Mouse (Mus musculus) heart, embryonic 13.5 days (tissue): ENCODE measurements around the gene Cbfb. TPM values are rescaled to one million over a fixed set of nuclear protein-coding genes. Genes with fewer than 3 reads are reported as not detected.

ENCODE experiments used
- ATAC-seq: fragments of 200-750 bp; cut with Nextera tagmentation; 2 replicates; pipeline ENCODE4 v1.8.0; 2017; ENCODE audit warnings: moderate TSS enrichment; ENCODE audit not compliant: insufficient number of reproducible peaks, low FRiP score, low TSS enrichment; ENCODE audit errors: extremely low read depth
- H3K27ac ChIP-seq: fragments of 300-500 bp; sonication (generic); replicated peaks from 2 replicates; pipeline ENCODE4 v1.5.1; 2015; ENCODE audit warnings: moderate library complexity, mild to moderate bottlenecking, inconsistent platforms
- H3K27me3 ChIP-seq: fragments of 300-500 bp; sonication (generic); replicated peaks from 2 replicates; pipeline ENCODE4 v1.6.1; 2015; ENCODE audit warnings: mild to moderate bottlenecking, inconsistent platforms
- H3K36me3 ChIP-seq: fragments of 300-500 bp; sonication (generic); 2 replicates; pipeline ENCODE4 v1.6.1; 2015; ENCODE audit warnings: mild to moderate bottlenecking, inconsistent platforms
- H3K4me1 ChIP-seq: fragments of 300-500 bp; sonication (generic); 2 replicates; pipeline ENCODE4 v1.6.1; 2015; ENCODE audit warnings: inconsistent platforms
- H3K4me2 ChIP-seq: fragments of 300-500 bp; sonication (generic); 2 replicates; pipeline ENCODE4 v1.6.1; 2015; ENCODE audit warnings: inconsistent platforms, mild to moderate bottlenecking, moderate library complexity
- H3K4me3 ChIP-seq: fragments of 300-500 bp; sonication (generic); 2 replicates; pipeline ENCODE4 v1.5.1; 2015; ENCODE audit warnings: moderate library complexity, mild to moderate bottlenecking, inconsistent platforms
- H3K9ac ChIP-seq: fragments of 300-500 bp; sonication (generic); 2 replicates; pipeline ENCODE4 v1.6.1; 2015; ENCODE audit warnings: inconsistent platforms, mild to moderate bottlenecking, moderate library complexity
- H3K9me3 ChIP-seq: fragments of 300-500 bp; sonication (generic); 2 replicates; pipeline ENCODE4 v1.6.1; 2016; ENCODE audit warnings: inconsistent platforms
- WGBS: fragments of 180-500 bp; shearing (Covaris S2); methylation state at CpG from one replicate; pipeline ENCODE4 v1.1.7; 2015; ENCODE audit warnings: mixed read lengths; 5-methylcytosine and 5-hydroxymethylcytosine counted together
- polyA plus RNA-seq: library from polyadenylated mRNA; unstranded; fragments of >200 nt; fragmentation: Nextera tagmentation; extraction: Ambion mirVana; gene quantifications from 2 replicates; pipeline ENCODE4 v1.2.1, GENCODE M21; 2015

The Cbfb gene
- 39.4 and 43.0 TPM in 2 replicates for polyA plus RNA-seq

- Histone ChIP-seq H3K9me3 (no peaks in the 10 kb centered on the region), H3K36me3 (peaks cover 8% of the 10 kb centered on the region), H3K4me2 (peak within 1 kb of the TSS; percentile 78), H3K4me3 (peak within 1 kb of the TSS; percentile 93), H3K27ac (peak within 1 kb of the TSS; percentile 99), H3K4me1 (peaks cover 24% of the 10 kb centered on the region), H3K27me3 (no peaks in the 10 kb centered on the region), H3K9ac (peak within 1 kb of the TSS; percentile 99)
- peak; percentile 76 for ATAC-seq
- WGBS: under 1% methylated on average over 73 of the region's 86 CpGs
These were observed at the start of gene Cbfb for GRCm38 (mm10) chr8:105170381-105171115. Gene Cbfb (plus strand): TSS chr8:105170674.

- 71% methylated on average over 9 of the region's 9 CpGs for WGBS
- 0 out of 2 replicates have a peak, but pooled peaks cover 2% of the 10 kb centered on the region for H3K9me3 ChIP-seq
These were observed 40.6 kb upstream of the Cbfb start for GRCm38 (mm10) chr8:105129864-105130263.

GRCm38 (mm10) chr8:105131509-105131908, 39.0 kb upstream of the Cbfb start, which contains the start of gene Ces4a:
Gene Ces4a (plus strand): TSS chr8:105131800.
- no peak for ATAC-seq
- H3K4me3 ChIP-seq: no peak within 1 kb of the TSS

More at GRCm38 (mm10) chr8:105129864-105130263, 40.6 kb upstream of the Cbfb start:
- H3K4me1 ChIP-seq: no peaks in the 10 kb centered on the region
- no peaks in the 10 kb centered on the region for H3K27me3 ChIP-seq
- ATAC-seq: no peak
- H3K4me2 ChIP-seq: no peak overlapping the region
- no peak overlapping the region for H3K4me3 ChIP-seq
- no peak overlapping the region for H3K27ac ChIP-seq
- H3K36me3 ChIP-seq: no peaks in the 10 kb centered on the region
- no peak overlapping the region for H3K9ac ChIP-seq

GRCm38 (mm10) chr8:105138423-105138822, 32.1 kb upstream of the Cbfb start:
- no peak overlapping the region for H3K4me2 ChIP-seq
- ATAC-seq: no peak
- H3K9me3 ChIP-seq: no peaks in the 10 kb centered on the region
- no peak overlapping the region for H3K9ac ChIP-seq
- WGBS: 24% methylated on average over 4 of the region's 4 CpGs
- no peaks in the 10 kb centered on the region for H3K36me3 ChIP-seq
- H3K27ac ChIP-seq: no peak overlapping the region
- peaks cover 15% of the 10 kb centered on the region; the same call in 1 of the 2 replicates for H3K27me3 ChIP-seq
- H3K4me1 ChIP-seq: peaks cover 6% of the 10 kb centered on the region
- H3K4me3 ChIP-seq: no peak overlapping the region

More at GRCm38 (mm10) chr8:105131509-105131908, 39.0 kb upstream of the Cbfb start, which contains the start of gene Ces4a:
- Histone ChIP-seq H3K27me3 (no peaks in the 10 kb centered on the region), H3K9me3 (no peaks in the 10 kb centered on the region), H3K27ac (no peak within 1 kb of the TSS), H3K4me1 (no peaks in the 10 kb centered on the region), H3K36me3 (no peaks in the 10 kb centered on the region), H3K4me2 (no peak within 1 kb of the TSS), H3K9ac (no peak within 1 kb of the TSS)
- WGBS: 74% methylated on average over 5 of the region's 5 CpGs

- H3K4me1 ChIP-seq: peaks cover 6% of the 10 kb centered on the region
- H3K36me3 ChIP-seq: no peaks in the 10 kb centered on the region
- H3K4me2 ChIP-seq: peak overlapping the region; percentile 48
- ATAC-seq: no peak
- H3K9me3 ChIP-seq: no peaks in the 10 kb centered on the region
- peaks cover 20% of the 10 kb centered on the region for H3K27me3 ChIP-seq
- no peak overlapping the region; the same call in 1 of the 2 replicates for H3K4me3 ChIP-seq
- WGBS: 23% methylated on average over 19 of the region's 19 CpGs
- no peak overlapping the region for H3K27ac ChIP-seq
- 0 out of 2 replicates have a peak overlapping the region, but pooled peaks have one; percentile 6 for H3K9ac ChIP-seq
These were observed 28.1 kb upstream of the Cbfb start for GRCm38 (mm10) chr8:105142395-105142794.

- Histone ChIP-seq H3K27me3 (peaks cover 35% of the 10 kb centered on the region), H3K9ac (no peak overlapping the region), H3K9me3 (no peaks in the 10 kb centered on the region), H3K4me3 (no peak overlapping the region), H3K4me1 (peaks cover 12% of the 10 kb centered on the region), H3K36me3 (no peaks in the 10 kb centered on the region), H3K27ac (no peak overlapping the region), H3K4me2 (no peak overlapping the region)
- ATAC-seq: no peak
- WGBS: 58% methylated on average over 4 of the region's 4 CpGs
These were observed 18.8 kb upstream of the Cbfb start for GRCm38 (mm10) chr8:105151654-105152053.

GRCm38 (mm10) chr8:105152623-105153398, 17.7 kb upstream of the Cbfb start:
- WGBS: 3% methylated on average over 27 of the region's 27 CpGs
- Histone ChIP-seq H3K4me3 (peak overlapping the region; percentile 52), H3K27me3 (peaks cover 30% of the 10 kb centered on the region), H3K4me2 (peak overlapping the region; percentile 80), H3K9ac (peak overlapping the region; percentile 77), H3K9me3 (no peaks in the 10 kb centered on the region), H3K27ac (0 out of 2 replicates have a peak overlapping the region, but pooled peaks have one; percentile 28), H3K36me3 (no peaks in the 10 kb centered on the region), H3K4me1 (peaks cover 12% of the 10 kb centered on the region)
- ATAC-seq: peak; percentile 52

GRCm38 (mm10) chr8:105154316-105154715, 16.2 kb upstream of the Cbfb start:
- H3K9ac ChIP-seq: no peak overlapping the region
- no peak overlapping the region for H3K4me3 ChIP-seq
- H3K36me3 ChIP-seq: no peaks in the 10 kb centered on the region
- peaks cover 12% of the 10 kb centered on the region for H3K4me1 ChIP-seq
- H3K9me3 ChIP-seq: no peaks in the 10 kb centered on the region
- 85% methylated on average over 5 of the region's 5 CpGs for WGBS
- no peak overlapping the region for H3K27ac ChIP-seq
- no peak for ATAC-seq
- no peak overlapping the region for H3K4me2 ChIP-seq
- peaks cover 30% of the 10 kb centered on the region for H3K27me3 ChIP-seq

- 76% methylated on average over 6 of the region's 6 CpGs for WGBS
- no peak for ATAC-seq
- no peak overlapping the region for H3K4me3 ChIP-seq
- no peak overlapping the region for H3K27ac ChIP-seq
- H3K4me1 ChIP-seq: peaks cover 12% of the 10 kb centered on the region
- no peak overlapping the region for H3K4me2 ChIP-seq
- no peaks in the 10 kb centered on the region for H3K9me3 ChIP-seq
- H3K27me3 ChIP-seq: peaks cover 27% of the 10 kb centered on the region
- H3K9ac ChIP-seq: no peak overlapping the region
- no peaks in the 10 kb centered on the region for H3K36me3 ChIP-seq
These were observed 15.3 kb upstream of the Cbfb start for GRCm38 (mm10) chr8:105155091-105155745.

- Histone ChIP-seq H3K4me1 (peaks cover 11% of the 10 kb centered on the region), H3K27me3 (peaks cover 15% of the 10 kb centered on the region), H3K4me3 (no peak overlapping the region), H3K9me3 (no peaks in the 10 kb centered on the region), H3K36me3 (no peaks in the 10 kb centered on the region), H3K4me2 (no peak overlapping the region), H3K27ac (no peak overlapping the region), H3K9ac (no peak overlapping the region)
- 48% methylated on average over 10 of the region's 10 CpGs for WGBS
- ATAC-seq: no peak
These were observed 12.9 kb upstream of the Cbfb start for GRCm38 (mm10) chr8:105157555-105157954.

- no peaks in the 10 kb centered on the region for H3K9me3 ChIP-seq
- H3K27ac ChIP-seq: no peak overlapping the region
- no peak overlapping the region for H3K4me3 ChIP-seq
- WGBS: 58% methylated on average over 3 of the region's 3 CpGs
- peaks cover 13% of the 10 kb centered on the region for H3K27me3 ChIP-seq
- peaks cover 5% of the 10 kb centered on the region for H3K4me1 ChIP-seq
- no peak for ATAC-seq
- H3K36me3 ChIP-seq: no peaks in the 10 kb centered on the region
- H3K4me2 ChIP-seq: no peak overlapping the region
- no peak overlapping the region for H3K9ac ChIP-seq
These were observed 12.4 kb upstream of the Cbfb start for GRCm38 (mm10) chr8:105158084-105158483.
